Mouse (Mus musculus) mouse trophoblast stem cell (cell line): ENCODE data around the gene Cilp2.

Experiments used
- in situ Hi-C, 2 experiments: fragments of 300-500 bp; cut with MseI, MboI; formaldehyde crosslinking; loops; 2 replicates in 1 of 2; 3 replicates in 1 of 2; pipeline ENCODE4 v1.15.1; 2025

Gene Cilp2

GRCm38 (mm10) chr8:69874155-69874554 lies 13.3 kb downstream of the Cilp2 start:
- in situ Hi-C loops = no loop called here

- in situ Hi-C loops = no loop called here
Measured at GRCm38 (mm10) chr8:69870907-69871306, 16.6 kb downstream of the Cilp2 start.

- in situ Hi-C loops = no loop called here
Measured at GRCm38 (mm10) chr8:69870003-69870765, 17.3 kb downstream of the Cilp2 start.

- in situ Hi-C loops = no loop called here
Measured at GRCm38 (mm10) chr8:69867696-69868326, 19.7 kb downstream of the Cilp2 start.

GRCm38 (mm10) chr8:69864180-69864579 lies 23.3 kb downstream of the Cilp2 start:
- in situ Hi-C loops = no loop called here

- in situ Hi-C loops = no loop called here
Measured at GRCm38 (mm10) chr8:69863387-69864020, 24.0 kb downstream of the Cilp2 start.

GRCm38 (mm10) chr8:69861251-69861650 lies 26.2 kb downstream of the Cilp2 start:
- in situ Hi-C loops = no loop called here

GRCm38 (mm10) chr8:69860807-69861206 lies 26.7 kb downstream of the Cilp2 start:
- in situ Hi-C loops = no loop called here

- in situ Hi-C loops = no loop called here
Measured at GRCm38 (mm10) chr8:69853869-69854268, 33.6 kb downstream of the Cilp2 start.

- in situ Hi-C loops = no loop called here
Measured at GRCm38 (mm10) chr8:69850926-69851506, 36.5 kb downstream of the Cilp2 start.

GRCm38 (mm10) chr8:69849899-69850298 lies 37.6 kb downstream of the Cilp2 start:
- in situ Hi-C loops = no loop called here

GRCm38 (mm10) chr8:69848951-69849350 lies 38.5 kb downstream of the Cilp2 start:
- in situ Hi-C loops = no loop called here

GRCm38 (mm10) chr8:69847167-69848065 lies 40.1 kb downstream of the Cilp2 start:
- in situ Hi-C loops = no loop called here

GRCm38 (mm10) chr8:69837057-69837682 lies 50.3 kb downstream of the Cilp2 start:
- in situ Hi-C loops = no loop called here

- in situ Hi-C loops = no loop called here
Measured at GRCm38 (mm10) chr8:69832298-69832853, 55.1 kb downstream of the Cilp2 start, which contains the start of gene Pbx4. Pbx4 (plus strand) TSS chr8:69832491.
